Mouse (Mus musculus) liver, embryonic 12.5 days (tissue): ENCODE results near the gene 9330182L06Rik. TPM values are rescaled to one million over a fixed set of nuclear protein-coding genes. Genes with fewer than 3 reads are reported as not detected.

Experiments used
- ATAC-seq: fragments of 200-750 bp; cut with Nextera tagmentation; 2 replicates; pipeline ENCODE4 v1.8.0; 2017; ENCODE audit warnings: moderate number of reproducible peaks, mild to moderate bottlenecking, moderate library complexity
- H3K27ac ChIP-seq: fragments of 300-500 bp; sonication (generic); 2 replicates; pipeline ENCODE4 v1.5.1; 2016; ENCODE audit warnings: mild to moderate bottlenecking
- H3K27me3 ChIP-seq: fragments of 300-500 bp; sonication (generic); replicated peaks from 2 replicates; pipeline ENCODE4 v1.6.1; 2016; ENCODE audit warnings: mild to moderate bottlenecking, moderate library complexity
- H3K36me3 ChIP-seq: fragments of 300-500 bp; sonication (generic); 2 replicates; pipeline ENCODE4 v1.6.1; 2016; ENCODE audit warnings: mild to moderate bottlenecking, moderate library complexity
- H3K4me1 ChIP-seq: fragments of 300-500 bp; sonication (generic); 2 replicates; pipeline ENCODE4 v1.6.1; 2016
- H3K4me2 ChIP-seq: fragments of 300-500 bp; sonication (generic); 2 replicates; pipeline ENCODE4 v1.6.1; 2016; ENCODE audit warnings: mild to moderate bottlenecking, moderate library complexity
- H3K4me3 ChIP-seq: fragments of 300-500 bp; sonication (generic); 2 replicates; pipeline ENCODE4 v1.5.1; 2016; ENCODE audit warnings: mild to moderate bottlenecking, moderate library complexity
- H3K9ac ChIP-seq: fragments of 300-500 bp; sonication (generic); 2 replicates; pipeline ENCODE4 v1.6.1; 2016; ENCODE audit warnings: mild to moderate bottlenecking, moderate library complexity
- H3K9me3 ChIP-seq: fragments of 300-500 bp; sonication (generic); replicated peaks from 2 replicates; pipeline ENCODE4 v1.6.1; 2016; ENCODE audit warnings: mild to moderate bottlenecking, moderate library complexity
- WGBS: fragments of 180-500 bp; shearing (Covaris S2); methylation state at CpG from one replicate; pipeline ENCODE4 v1.1.7; 2016; ENCODE audit not compliant: insufficient replicate concordance; 5-methylcytosine and 5-hydroxymethylcytosine counted together
- polyA plus RNA-seq: library from polyadenylated mRNA; unstranded; fragments of >200 nt; fragmentation: Nextera tagmentation; extraction: Ambion mirVana; gene quantifications from 2 replicates; pipeline ENCODE4 v1.2.1, GENCODE M21; 2016

The 9330182L06Rik gene
- polyA plus RNA-seq, result 0.72 and 0.87 TPM in 2 replicates

DNA sequence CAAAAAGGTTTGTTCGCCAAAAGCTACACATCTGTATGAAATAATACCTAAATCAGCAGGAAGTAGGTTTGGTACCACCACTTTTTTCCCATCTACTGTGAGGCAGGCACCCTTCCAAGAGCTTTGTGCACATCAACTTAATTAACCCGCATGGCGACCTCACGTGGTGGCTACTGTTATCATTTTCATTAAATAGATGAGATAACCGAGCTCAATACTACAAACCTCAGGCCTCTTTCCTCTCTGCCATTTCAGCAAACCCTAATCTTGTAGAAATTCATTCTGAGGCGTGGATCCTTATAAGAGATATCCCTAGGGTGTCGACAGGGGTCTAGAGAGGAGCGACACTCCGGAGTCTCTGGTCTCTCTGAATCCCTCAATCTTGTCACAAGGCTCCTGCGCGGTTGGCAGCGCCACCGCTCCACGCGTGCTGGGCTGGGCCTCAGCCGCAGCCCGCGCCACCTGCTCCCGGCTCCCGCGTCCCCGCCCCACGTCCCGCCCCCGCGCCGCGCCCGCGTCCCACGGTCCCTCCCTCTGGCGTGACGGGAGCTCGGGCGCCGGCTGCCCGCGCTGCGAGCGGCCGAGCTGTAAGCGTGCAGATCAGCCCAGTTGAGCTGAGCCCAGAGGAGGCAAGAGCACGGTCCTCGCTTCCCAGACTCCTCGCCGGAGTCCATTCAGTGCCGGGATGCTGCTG is at the start of gene 9330182L06Rik:
Gene 9330182L06Rik (plus strand): TSS at position 533 of the 694 bp plus-strand sequence.
- Histone ChIP-seq H3K27me3 (peaks cover 28% of the 10 kb centered on the region), H3K9me3 (no peaks in the 10 kb centered on the region), H3K4me2 (peak within 1 kb of the TSS; percentile 84), H3K4me1 (peaks cover 17% of the 10 kb centered on the region), H3K36me3 (no peaks in the 10 kb centered on the region), H3K9ac (peak within 1 kb of the TSS; percentile 55), H3K4me3 (peak within 1 kb of the TSS; percentile 61), H3K27ac (0 out of 2 replicates have a peak within 1 kb of the TSS, but pooled peaks have one; percentile 10)
- WGBS, result 2% methylated on average over 44 of the region's 47 CpGs
- peak; percentile 81 for ATAC-seq

- H3K27me3 ChIP-seq, result no peaks in the 10 kb centered on the region
- H3K4me1 ChIP-seq, result no peaks in the 10 kb centered on the region
- H3K4me3 ChIP-seq, result no peak overlapping the region
- no peak overlapping the region for H3K4me2 ChIP-seq
- H3K27ac ChIP-seq, result no peak overlapping the region
- no peaks in the 10 kb centered on the region for H3K9me3 ChIP-seq
- no peaks in the 10 kb centered on the region for H3K36me3 ChIP-seq
- no peak for ATAC-seq
- WGBS, result 49% methylated on average over 4 of the region's 4 CpGs
- H3K9ac ChIP-seq, result no peak overlapping the region
Observed at GRCm38 (mm10) chr5:9227456-9228008, 38.4 kb upstream of the 9330182L06Rik start.

DNA sequence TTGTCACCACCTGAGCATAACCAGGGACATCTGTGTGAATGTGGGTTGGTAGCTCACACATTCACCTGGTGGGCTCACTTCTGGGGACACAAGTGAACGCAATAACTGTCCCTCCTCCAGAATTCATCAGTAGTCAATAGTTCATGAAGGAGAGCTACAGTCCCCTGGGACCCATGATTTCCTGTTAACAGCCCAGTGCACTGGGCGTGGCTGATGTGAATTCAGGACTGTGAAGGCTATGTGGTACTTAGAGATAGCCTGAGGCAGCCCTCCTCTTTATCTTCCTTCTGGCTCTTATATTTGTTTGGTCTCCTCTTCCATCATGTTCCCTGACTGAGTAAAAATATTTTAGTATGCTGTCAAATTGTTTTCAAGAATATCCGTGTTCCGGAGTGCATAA is 1.6 kb upstream of the 9330182L06Rik start:
- H3K4me1 ChIP-seq, result peaks cover 17% of the 10 kb centered on the region
- H3K9ac ChIP-seq, result no peak overlapping the region
- H3K27me3 ChIP-seq, result peaks cover 28% of the 10 kb centered on the region
- H3K4me3 ChIP-seq, result no peak overlapping the region
- ATAC-seq, result peak; percentile 82
- H3K27ac ChIP-seq, result no peak overlapping the region
- 48% methylated on average over 4 of the region's 4 CpGs for WGBS
- H3K36me3 ChIP-seq, result no peaks in the 10 kb centered on the region
- no peaks in the 10 kb centered on the region for H3K9me3 ChIP-seq
- no peak overlapping the region for H3K4me2 ChIP-seq

- Histone ChIP-seq H3K4me2 (peak overlapping the region; percentile 84), H3K27me3 (peaks cover 28% of the 10 kb centered on the region), H3K4me1 (peaks cover 17% of the 10 kb centered on the region), H3K9me3 (0 out of 2 replicates have a peak, but pooled peaks cover 1% of the 10 kb centered on the region), H3K36me3 (no peaks in the 10 kb centered on the region), H3K4me3 (peak overlapping the region; percentile 61), H3K9ac (peak overlapping the region; percentile 55), H3K27ac (no peak overlapping the region)
- peak; percentile 48 for ATAC-seq
- under 1% methylated on average over 30 of the region's 30 CpGs for WGBS
Observed at GRCm38 (mm10) chr5:9266280-9266923, 484 bp downstream of the 9330182L06Rik start.

GRCm38 (mm10) chr5:9269666-9270065 is 3.7 kb downstream of the 9330182L06Rik start:
- H3K27ac ChIP-seq, result no peak overlapping the region
- peaks cover 25% of the 10 kb centered on the region for H3K27me3 ChIP-seq
- H3K9me3 ChIP-seq, result 0 out of 2 replicates have a peak, but pooled peaks cover 4% of the 10 kb centered on the region
- 62% methylated on average over 3 of the region's 3 CpGs for WGBS
- peaks cover 12% of the 10 kb centered on the region for H3K4me1 ChIP-seq
- H3K4me2 ChIP-seq, result no peak overlapping the region
- no peak for ATAC-seq
- no peak overlapping the region for H3K4me3 ChIP-seq
- H3K9ac ChIP-seq, result no peak overlapping the region
- H3K36me3 ChIP-seq, result no peaks in the 10 kb centered on the region

DNA sequence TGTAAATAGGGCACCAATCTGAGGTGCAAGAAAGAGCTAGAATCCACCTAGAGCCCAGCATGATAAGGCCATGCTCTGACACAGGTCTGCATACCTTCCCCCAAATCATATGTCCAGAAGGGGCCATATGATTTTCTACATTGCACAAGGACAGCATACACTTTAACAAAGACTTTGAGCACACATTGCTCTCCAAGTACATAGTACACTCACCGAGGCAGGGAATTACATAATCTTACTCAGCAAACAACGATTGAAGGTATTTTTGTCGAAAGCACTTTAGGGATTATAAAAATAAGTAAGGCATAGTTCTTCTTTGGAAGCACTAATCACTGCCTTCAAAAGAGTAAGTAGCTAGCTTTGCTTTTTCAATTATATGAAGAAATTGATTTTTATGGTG is 7.1 kb downstream of the 9330182L06Rik start:
- Histone ChIP-seq H3K4me3 (no peak overlapping the region), H3K4me2 (no peak overlapping the region), H3K4me1 (no peaks in the 10 kb centered on the region), H3K9me3 (0 out of 2 replicates have a peak, but pooled peaks cover 4% of the 10 kb centered on the region), H3K27me3 (no peaks in the 10 kb centered on the region), H3K9ac (no peak overlapping the region), H3K27ac (no peak overlapping the region), H3K36me3 (no peaks in the 10 kb centered on the region)
- WGBS, result 68% methylated on average over 3 of the region's 3 CpGs
- ATAC-seq, result no peak

GRCm38 (mm10) chr5:9295777-9296549 is 30.0 kb downstream of the 9330182L06Rik start:
- no peak overlapping the region for H3K27ac ChIP-seq
- no peak for ATAC-seq
- no peak overlapping the region for H3K4me3 ChIP-seq
- no peak overlapping the region for H3K4me2 ChIP-seq
- no peak overlapping the region for H3K9ac ChIP-seq
- no peaks in the 10 kb centered on the region for H3K4me1 ChIP-seq
- 61% methylated on average over 2 of the region's 2 CpGs for WGBS
- H3K36me3 ChIP-seq, result no peaks in the 10 kb centered on the region
- H3K27me3 ChIP-seq, result no peaks in the 10 kb centered on the region
- H3K9me3 ChIP-seq, result no peaks in the 10 kb centered on the region

DNA sequence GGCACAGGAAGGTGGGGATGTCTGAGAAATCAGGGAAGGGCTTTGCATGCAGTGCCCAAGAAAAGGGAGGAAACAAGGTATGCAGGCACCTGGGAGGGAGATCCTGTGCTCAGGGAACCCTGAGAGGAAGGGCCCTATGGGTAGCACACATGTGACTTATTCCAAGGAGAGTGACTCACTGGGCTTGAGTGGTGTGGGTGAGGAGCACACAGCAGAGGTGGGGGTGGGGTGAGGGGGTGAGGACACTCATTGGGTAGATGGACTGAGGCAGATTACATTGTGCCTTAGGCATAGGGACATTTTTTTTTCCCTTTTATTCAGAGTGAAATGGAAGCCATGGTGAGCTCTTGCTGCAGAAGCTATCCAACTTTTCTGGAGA is 30.6 kb downstream of the 9330182L06Rik start:
- Histone ChIP-seq H3K9me3 (no peaks in the 10 kb centered on the region), H3K27me3 (no peaks in the 10 kb centered on the region), H3K36me3 (no peaks in the 10 kb centered on the region), H3K4me2 (no peak overlapping the region), H3K27ac (no peak overlapping the region), H3K9ac (no peak overlapping the region), H3K4me1 (no peaks in the 10 kb centered on the region), H3K4me3 (no peak overlapping the region)
- no peak for ATAC-seq

DNA sequence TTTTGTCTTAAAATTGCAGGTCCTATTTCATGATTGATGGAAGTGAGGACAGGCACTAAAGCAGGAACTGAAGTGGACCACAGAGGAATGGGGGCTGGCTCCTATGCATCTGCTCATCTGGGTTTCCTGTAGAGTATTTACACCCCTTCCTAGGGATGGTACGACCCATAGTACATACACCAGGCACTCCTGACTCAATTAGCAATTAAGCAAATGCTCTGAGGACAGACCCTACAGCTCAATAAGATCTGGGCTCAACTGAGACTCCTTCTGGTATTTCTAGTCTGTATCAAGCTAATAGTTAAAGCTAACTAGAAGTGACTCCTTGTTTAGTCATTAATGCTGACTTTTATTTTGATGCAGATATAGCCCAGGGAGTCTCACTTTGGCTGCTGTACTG is 60.9 kb downstream of the 9330182L06Rik start:
- no peak overlapping the region for H3K4me2 ChIP-seq
- ATAC-seq, result no peak

DNA sequence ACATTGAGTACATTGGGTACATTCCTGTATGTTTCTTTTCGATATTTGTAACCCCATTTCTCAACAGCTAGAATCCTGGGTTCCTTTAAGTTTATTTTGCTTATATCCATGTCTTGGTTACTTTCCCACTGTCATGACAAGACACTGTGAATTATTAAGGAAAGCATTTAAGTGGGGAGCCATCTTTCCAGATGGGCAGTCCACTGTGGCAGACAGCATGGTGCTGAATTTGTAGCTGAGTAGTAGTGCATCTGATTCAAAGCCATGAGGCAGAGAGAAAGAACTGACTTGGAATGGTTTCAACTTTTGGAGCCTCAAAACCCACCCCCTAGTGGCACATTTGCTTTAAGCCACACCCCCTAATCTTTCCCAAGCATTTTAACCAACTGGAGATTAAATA is 61.6 kb downstream of the 9330182L06Rik start:
- no peaks in the 10 kb centered on the region for H3K4me1 ChIP-seq
- no peak overlapping the region for H3K27ac ChIP-seq
- 45% methylated on average over 1 of the region's 1 CpGs for WGBS
- H3K36me3 ChIP-seq, result no peaks in the 10 kb centered on the region
- H3K9me3 ChIP-seq, result no peaks in the 10 kb centered on the region
- no peak overlapping the region for H3K4me3 ChIP-seq
- H3K9ac ChIP-seq, result no peak overlapping the region
- no peak overlapping the region for H3K4me2 ChIP-seq
- ATAC-seq, result no peak
- no peaks in the 10 kb centered on the region for H3K27me3 ChIP-seq

More for the DNA sequence above, 60.9 kb downstream of the 9330182L06Rik start:
- WGBS, result 30% methylated on average over 1 of the region's 1 CpGs
- Histone ChIP-seq H3K27me3 (no peaks in the 10 kb centered on the region), H3K9me3 (no peaks in the 10 kb centered on the region), H3K36me3 (no peaks in the 10 kb centered on the region), H3K27ac (no peak overlapping the region), H3K4me3 (no peak overlapping the region), H3K4me1 (no peaks in the 10 kb centered on the region), H3K9ac (no peak overlapping the region)

GRCm38 (mm10) chr5:9338756-9339510 is 73.0 kb downstream of the 9330182L06Rik start:
- no peak overlapping the region for H3K4me2 ChIP-seq
- H3K27ac ChIP-seq, result no peak overlapping the region
- no peaks in the 10 kb centered on the region for H3K4me1 ChIP-seq
- 54% methylated on average over 7 of the region's 7 CpGs for WGBS
- H3K36me3 ChIP-seq, result no peaks in the 10 kb centered on the region
- no peaks in the 10 kb centered on the region for H3K27me3 ChIP-seq
- H3K4me3 ChIP-seq, result no peak overlapping the region
- no peaks in the 10 kb centered on the region for H3K9me3 ChIP-seq
- no peak for ATAC-seq
- no peak overlapping the region for H3K9ac ChIP-seq
